Mouse (Mus musculus) adipose tissue, adult 10 weeks (tissue): ENCODE measurements around the gene Strip2. TPM values are rescaled to one million over a fixed set of nuclear protein-coding genes. Genes with fewer than 3 reads are reported as not detected.

ENCODE experiments used
- polyA plus RNA-seq: library from polyadenylated mRNA; stranded (reverse); fragments of 350-450 nt; fragmentation: Illumina TruSeq; extraction: RNeasy Lipid Tissue Mini Kit (QIAGEN cat#74804); gene quantifications from one replicate; pipeline ENCODE4 v1.2.3, GENCODE M21; 2014; ENCODE audit warnings: low read depth, low replicate concordance

Strip2 gene
- polyA plus RNA-seq = 4.3 TPM

DNA sequence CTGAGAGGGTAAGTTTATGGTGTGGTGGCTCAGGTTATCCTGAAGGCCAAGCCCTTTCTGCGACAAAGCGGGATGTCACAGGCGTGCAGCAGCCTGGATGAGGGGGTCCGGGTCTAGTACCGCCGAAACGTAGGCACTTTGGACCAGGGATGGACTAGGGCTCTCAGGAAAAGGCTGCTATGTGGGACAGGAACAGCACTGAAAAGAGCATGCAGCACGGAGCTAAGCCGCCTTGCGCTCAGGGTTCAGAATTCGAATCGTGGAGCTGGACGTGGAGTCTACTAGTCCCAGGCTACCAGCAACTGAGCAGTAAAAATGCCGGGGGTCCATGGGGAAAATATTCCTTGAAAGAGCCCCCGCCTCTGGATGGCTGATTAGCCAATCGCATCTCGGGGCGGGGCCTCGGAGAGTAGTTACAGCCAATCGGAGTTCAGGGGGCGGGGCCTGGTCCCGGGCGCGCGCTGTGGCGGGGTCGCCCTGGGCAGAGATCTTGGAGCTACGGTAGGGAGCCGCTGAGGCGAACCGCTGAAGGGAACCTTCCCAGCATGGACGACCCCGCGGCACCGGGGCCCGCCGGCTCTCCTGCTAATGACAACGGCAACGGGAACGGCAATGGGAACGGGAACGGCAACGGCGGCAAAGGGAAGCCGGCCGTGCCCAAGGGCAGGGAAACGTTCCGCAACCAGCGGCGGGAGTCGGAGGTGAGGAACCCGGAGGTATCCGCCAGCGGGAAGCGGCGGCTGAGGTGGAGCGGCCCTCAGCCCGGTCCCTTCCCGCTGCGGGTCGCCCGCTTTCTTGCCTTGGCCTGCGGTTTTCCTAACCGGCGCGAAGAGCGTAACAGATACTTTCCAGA lies at the start of gene Strip2:
Strip2 (plus strand) TSS at position 483 of the 853 bp plus-strand sequence.

Other genes starting within 250 kb of the Strip2 start
- 6.6 TPM for gene Tspan33, start 222.8 kb upstream of the Strip2 start, polyA plus RNA-seq
- 29.3 TPM for gene Smo, start 181.5 kb upstream of the Strip2 start, polyA plus RNA-seq
- 57.4 TPM for gene Ahcyl2, start 149.0 kb upstream of the Strip2 start, polyA plus RNA-seq
- 16.4 TPM for gene Nrf1, start 131.0 kb downstream of the Strip2 start, polyA plus RNA-seq